Mouse (Mus musculus): Measurements from ENCODE around the gene Ryk. TPM values are rescaled to one million over a fixed set of nuclear protein-coding genes. Genes with fewer than 3 reads are reported as not detected.
"Not testable (repeated sequence)": the region's sequence is repeated elsewhere in the genome, so short reads cannot be mapped to it uniquely, and the experiment has no call there.

The Ryk gene
- polyA plus RNA-seq, 1 experiment from 2014 or later: 29.9 TPM

DNA sequence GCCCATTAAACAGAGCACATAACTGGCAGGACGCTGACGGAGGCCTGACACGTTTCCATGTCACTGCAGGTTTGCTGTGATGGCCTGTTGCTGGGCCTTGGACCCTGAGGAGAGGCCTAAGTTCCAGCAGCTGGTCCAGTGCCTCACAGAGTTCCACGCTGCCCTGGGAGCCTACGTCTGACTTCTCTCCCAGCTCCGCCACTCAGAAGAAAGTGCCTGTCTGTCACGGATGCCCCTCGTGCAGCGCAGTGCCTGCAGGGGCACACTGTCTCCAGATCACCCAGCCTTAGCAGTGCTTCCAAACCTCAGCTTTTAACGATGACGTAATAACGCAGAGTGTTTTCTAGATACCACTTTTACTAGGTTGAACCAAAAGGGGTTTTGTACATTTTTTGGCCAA lies 72.1 kb downstream of the Ryk start:
- Histone ChIP-seq H3K4me1 (ENCODE audit: control insufficient read depth, insufficient read depth, low read length) (no peaks in the 10 kb centered on the region), H3K27ac (ENCODE audit: low read depth, low read length) (no peak overlapping the region), H3K36me3 (ENCODE audit: control insufficient read depth, insufficient read depth, low read length) (peaks cover 62% of the 10 kb centered on the region), H3K4me2 (replicated peaks; ENCODE audit: low read depth, low read length) (no peak overlapping the region), H3K27me3 (ENCODE audit: control insufficient read depth, insufficient read depth, low read length) (no peaks in the 10 kb centered on the region), H3K9ac (ENCODE audit: low read depth, low read length) (no peak overlapping the region), H3K9me3 (ENCODE audit: control insufficient read depth, low read length) (no peaks in the 10 kb centered on the region), H3K4me3 (ENCODE audit: low read length) (no peak overlapping the region)
- 93% methylated on average over 12 of the region's 12 CpGs for WGBS
- no peak for ATAC-seq (ENCODE audit: low FRiP score, low TSS enrichment)

DNA sequence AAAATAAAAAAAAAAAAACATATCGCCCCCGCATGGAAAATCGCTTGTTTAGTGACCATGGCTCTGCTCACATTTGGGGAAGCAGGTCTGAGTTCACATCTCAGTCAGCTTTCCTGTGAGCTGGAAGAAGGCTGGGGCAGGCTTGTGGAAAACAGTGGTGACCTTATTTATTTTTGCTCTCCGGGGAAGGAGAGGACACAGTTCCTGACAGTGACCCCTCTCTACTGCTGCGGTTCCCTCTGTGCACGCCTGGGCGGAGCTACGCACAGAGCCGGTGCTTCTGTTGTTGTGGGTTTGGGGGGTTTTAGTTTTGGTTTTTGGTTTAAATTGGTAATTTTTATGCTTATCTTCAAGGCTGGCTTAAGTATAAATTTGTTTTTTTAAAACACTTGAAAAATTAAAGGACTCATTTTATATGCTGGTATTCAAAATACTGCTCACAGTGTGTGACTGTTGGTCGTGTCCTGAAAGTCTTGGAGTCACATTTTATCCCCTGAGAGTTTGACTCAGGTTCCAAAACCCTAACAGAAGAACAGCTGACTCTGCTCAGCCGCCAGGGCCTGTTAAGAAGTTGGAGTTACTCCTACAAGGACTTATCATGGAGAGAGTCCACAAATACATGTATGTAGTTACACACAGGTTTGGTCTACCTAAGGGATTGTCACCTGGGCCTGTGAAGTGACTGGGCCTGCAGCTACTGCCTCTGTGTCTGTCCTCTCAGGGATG lies 73.0 kb downstream of the Ryk start:
- no peak for ATAC-seq (ENCODE audit: low FRiP score, low TSS enrichment)
- Histone ChIP-seq H3K27me3 (ENCODE audit: control insufficient read depth, insufficient read depth, low read length) (no peaks in the 10 kb centered on the region), H3K4me1 (ENCODE audit: control insufficient read depth, insufficient read depth, low read length) (no peaks in the 10 kb centered on the region), H3K27ac (ENCODE audit: low read depth, low read length) (no peak overlapping the region), H3K9ac (ENCODE audit: low read depth, low read length) (no peak overlapping the region), H3K4me2 (replicated peaks; ENCODE audit: low read depth, low read length) (no peak overlapping the region), H3K36me3 (ENCODE audit: control insufficient read depth, insufficient read depth, low read length) (peaks cover 55% of the 10 kb centered on the region), H3K4me3 (ENCODE audit: low read length) (no peak overlapping the region), H3K9me3 (ENCODE audit: control insufficient read depth, low read length) (no peaks in the 10 kb centered on the region)
- WGBS: 79% methylated on average over 11 of the region's 11 CpGs

DNA sequence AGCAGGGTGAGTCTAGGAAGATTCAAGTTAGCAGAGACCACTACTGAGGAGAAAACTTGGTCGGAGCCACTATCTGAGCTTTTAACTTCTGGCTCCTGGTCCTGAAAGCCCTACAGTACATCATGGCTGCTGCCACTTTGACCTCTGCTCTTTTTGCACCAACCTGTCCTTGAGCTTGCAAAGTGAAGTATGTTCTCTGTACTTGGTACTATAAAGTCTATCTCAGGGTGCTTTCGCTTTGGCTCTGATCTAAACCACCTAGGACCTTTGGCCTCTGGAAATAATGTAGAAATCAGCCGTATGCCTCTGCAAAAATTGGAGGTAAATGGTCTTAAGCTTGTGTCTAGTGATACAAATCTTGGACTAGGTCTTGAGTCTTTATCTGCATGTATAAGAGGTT lies 76.8 kb downstream of the Ryk start:
- no peak overlapping the region for H3K4me2 ChIP-seq (replicated peaks; ENCODE audit: low read depth, low read length)
- ATAC-seq (ENCODE audit: low FRiP score, low TSS enrichment): no peak
- H3K36me3 ChIP-seq (ENCODE audit: control insufficient read depth, insufficient read depth, low read length): peaks cover 32% of the 10 kb centered on the region
- H3K9ac ChIP-seq (ENCODE audit: low read depth, low read length): no peak overlapping the region
- H3K27ac ChIP-seq (ENCODE audit: low read depth, low read length): no peak overlapping the region
- no peaks in the 10 kb centered on the region for H3K9me3 ChIP-seq (ENCODE audit: control insufficient read depth, low read length)
- no peak overlapping the region for H3K4me3 ChIP-seq (ENCODE audit: low read length)
- no peaks in the 10 kb centered on the region for H3K4me1 ChIP-seq (ENCODE audit: control insufficient read depth, insufficient read depth, low read length)
- WGBS: 94% methylated on average over 3 of the region's 3 CpGs
- H3K27me3 ChIP-seq (ENCODE audit: control insufficient read depth, insufficient read depth, low read length): no peaks in the 10 kb centered on the region

DNA sequence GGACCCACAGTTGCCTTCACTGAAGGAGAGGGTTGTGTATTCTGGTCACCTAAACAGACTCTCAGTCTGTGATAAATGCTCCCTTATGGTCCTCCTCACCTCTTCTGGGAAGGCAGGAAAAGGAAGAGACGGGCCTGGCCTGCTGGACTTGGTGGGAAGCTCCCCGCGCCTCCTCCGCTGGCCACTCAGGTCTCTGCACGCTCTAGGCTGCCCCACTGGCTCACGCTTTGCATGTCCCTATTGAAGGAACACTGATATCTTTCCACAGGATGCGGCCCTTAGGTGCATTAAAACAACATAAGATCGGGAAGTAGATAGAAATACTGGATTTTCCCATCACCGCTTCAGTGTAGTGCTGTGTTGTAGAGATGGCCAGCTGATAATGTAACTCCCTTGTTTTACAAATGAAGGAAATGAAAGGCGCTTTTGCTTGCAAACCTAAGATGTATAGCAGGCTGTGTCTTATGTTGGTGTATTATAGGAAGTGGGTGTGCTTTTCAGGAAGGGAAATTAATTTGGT lies 77.9 kb downstream of the Ryk start:
- Histone ChIP-seq H3K9me3 (ENCODE audit: control insufficient read depth, low read length) (no peaks in the 10 kb centered on the region), H3K36me3 (ENCODE audit: control insufficient read depth, insufficient read depth, low read length) (peaks cover 25% of the 10 kb centered on the region), H3K4me1 (ENCODE audit: control insufficient read depth, insufficient read depth, low read length) (no peaks in the 10 kb centered on the region), H3K27me3 (ENCODE audit: control insufficient read depth, insufficient read depth, low read length) (no peaks in the 10 kb centered on the region), H3K27ac (ENCODE audit: low read depth, low read length) (no peak overlapping the region), H3K9ac (ENCODE audit: low read depth, low read length) (no peak overlapping the region), H3K4me3 (ENCODE audit: low read length) (no peak overlapping the region), H3K4me2 (replicated peaks; ENCODE audit: low read depth, low read length) (no peak overlapping the region)
- ATAC-seq (ENCODE audit: low FRiP score, low TSS enrichment): no peak
- whole genome bisulfite sequencing: 92% methylated on average over 10 of the region's 10 CpGs

DNA sequence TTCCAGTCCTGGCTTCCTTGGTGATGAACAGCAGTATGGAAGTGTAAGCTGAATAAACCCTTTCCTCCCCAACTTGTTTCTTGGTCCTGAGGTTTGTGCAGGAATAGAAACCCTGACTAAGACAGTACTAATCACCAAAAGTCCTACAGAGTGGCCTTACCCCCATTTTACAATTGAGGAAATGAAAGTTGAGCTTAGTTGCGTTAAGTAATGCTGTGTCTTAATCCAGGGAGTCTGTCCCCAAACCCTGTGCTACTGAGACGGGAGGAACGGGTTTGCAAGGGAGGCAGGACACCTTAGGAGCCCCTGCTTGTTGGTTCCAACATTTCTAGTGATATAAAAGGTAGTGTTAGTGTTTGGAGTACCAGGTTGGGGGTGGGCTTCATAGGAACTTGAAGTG lies 78.9 kb downstream of the Ryk start:
- not testable (repeated sequence) for H3K9ac ChIP-seq (ENCODE audit: low read depth, low read length); H3K4me3 ChIP-seq (ENCODE audit: low read length); H3K27ac ChIP-seq (ENCODE audit: low read depth, low read length); H3K9me3 ChIP-seq (ENCODE audit: control insufficient read depth, low read length); H3K4me1 ChIP-seq (ENCODE audit: control insufficient read depth, insufficient read depth, low read length); H3K4me2 ChIP-seq (replicated peaks; ENCODE audit: low read depth, low read length); ATAC-seq (ENCODE audit: low FRiP score, low TSS enrichment); H3K27me3 ChIP-seq (ENCODE audit: control insufficient read depth, insufficient read depth, low read length)
- H3K36me3 ChIP-seq (ENCODE audit: control insufficient read depth, insufficient read depth, low read length): peaks cover 15% of the 10 kb centered on the region
- 94% methylated on average over 3 of the region's 3 CpGs for WGBS

DNA sequence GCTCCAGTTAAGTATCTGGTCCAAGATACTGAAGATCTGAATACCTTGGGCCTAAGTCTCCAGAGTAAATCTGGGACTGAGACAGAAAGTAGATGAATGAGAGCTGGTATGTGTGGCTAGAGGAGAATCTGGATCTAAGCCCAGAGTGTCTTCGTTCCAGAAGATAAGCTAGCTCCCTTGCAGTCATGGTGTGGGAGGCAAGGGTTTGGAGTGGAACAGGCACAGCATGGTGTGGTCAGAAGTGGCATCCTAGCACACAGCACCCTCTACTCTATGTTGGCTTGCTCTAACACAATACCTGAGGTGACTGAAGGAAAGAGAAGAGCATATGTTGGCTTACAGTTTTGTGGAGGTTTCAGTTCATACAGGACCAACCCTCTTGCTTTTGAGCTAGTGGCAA lies 79.9 kb downstream of the Ryk start:
- no peak overlapping the region for H3K4me3 ChIP-seq (ENCODE audit: low read length)

DNA sequence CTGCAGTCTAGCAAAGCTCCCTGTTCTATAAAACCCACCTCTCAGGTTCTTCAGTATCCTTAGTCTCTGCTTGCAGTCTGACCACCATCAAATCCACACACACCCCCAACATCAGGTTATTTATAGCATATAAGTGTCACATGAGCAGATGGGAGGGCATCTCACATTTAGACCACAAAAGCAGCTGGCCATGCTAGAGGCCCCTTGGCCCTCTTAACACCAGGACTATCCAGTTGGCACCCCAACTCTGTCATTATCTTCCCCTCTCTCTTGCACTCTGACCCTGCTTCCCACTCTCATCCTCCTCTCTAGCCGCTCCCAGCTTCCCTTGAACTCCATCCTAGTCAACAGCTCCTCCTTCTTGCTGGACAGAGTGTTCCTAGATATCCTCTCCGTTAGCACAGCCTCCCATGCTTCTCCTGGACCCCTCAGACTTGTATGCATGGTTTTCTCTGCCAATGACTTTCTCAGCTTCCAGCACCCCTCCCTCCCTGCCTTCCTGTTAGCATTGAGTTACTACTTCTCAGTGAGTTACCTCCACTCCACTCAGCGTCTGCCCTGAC lies 80.7 kb downstream of the Ryk start:
- Histone ChIP-seq H3K4me2 (replicated peaks; ENCODE audit: low read depth, low read length) (no peak overlapping the region), H3K9ac (ENCODE audit: low read depth, low read length) (no peak overlapping the region), H3K27ac (ENCODE audit: low read depth, low read length) (no peak overlapping the region), H3K4me1 (ENCODE audit: control insufficient read depth, insufficient read depth, low read length) (no peaks in the 10 kb centered on the region), H3K9me3 (ENCODE audit: control insufficient read depth, low read length) (no peaks in the 10 kb centered on the region), H3K4me3 (ENCODE audit: low read length) (no peak overlapping the region), H3K27me3 (ENCODE audit: control insufficient read depth, insufficient read depth, low read length) (no peaks in the 10 kb centered on the region), H3K36me3 (ENCODE audit: control insufficient read depth, insufficient read depth, low read length) (peaks cover 5% of the 10 kb centered on the region; the same call in 1 of the 2 replicates)
- WGBS: 64% methylated on average over 3 of the region's 3 CpGs
- ATAC-seq (ENCODE audit: low FRiP score, low TSS enrichment): no peak

More for the DNA sequence above, 79.9 kb downstream of the Ryk start:
- Histone ChIP-seq H3K36me3 (ENCODE audit: control insufficient read depth, insufficient read depth, low read length) (peaks cover 11% of the 10 kb centered on the region; the same call in 1 of the 2 replicates), H3K4me1 (ENCODE audit: control insufficient read depth, insufficient read depth, low read length) (no peaks in the 10 kb centered on the region), H3K9ac (ENCODE audit: low read depth, low read length) (no peak overlapping the region), H3K27ac (ENCODE audit: low read depth, low read length) (no peak overlapping the region), H3K27me3 (ENCODE audit: control insufficient read depth, insufficient read depth, low read length) (no peaks in the 10 kb centered on the region), H3K9me3 (ENCODE audit: control insufficient read depth, low read length) (no peaks in the 10 kb centered on the region), H3K4me2 (replicated peaks; ENCODE audit: low read depth, low read length) (no peak overlapping the region)
- no peak for ATAC-seq (ENCODE audit: low FRiP score, low TSS enrichment)
- 57% methylated on average over 1 of the region's 1 CpGs for WGBS

DNA sequence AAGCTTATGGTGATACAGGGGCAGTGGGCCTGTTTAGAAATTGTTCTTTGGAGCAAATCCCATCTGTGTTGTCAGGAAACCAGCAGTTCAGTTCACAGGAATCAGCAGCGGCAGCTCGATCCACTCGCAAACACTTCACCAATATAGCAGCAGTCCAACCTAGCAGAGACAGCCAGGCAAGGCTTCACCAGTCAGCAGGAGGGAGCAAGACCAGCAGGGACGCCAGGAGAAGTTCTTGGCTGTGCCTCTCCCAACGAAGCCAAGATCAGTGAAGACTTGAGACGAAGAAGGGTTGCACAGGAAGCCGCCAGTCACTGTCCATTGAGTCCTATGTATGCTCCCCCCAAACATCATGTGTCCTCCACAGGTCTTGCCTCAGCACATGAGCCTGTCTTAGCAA lies 81.4 kb downstream of the Ryk start:
- Histone ChIP-seq H3K4me2 (replicated peaks; ENCODE audit: low read depth, low read length) (no peak overlapping the region), H3K27ac (ENCODE audit: low read depth, low read length) (no peak overlapping the region), H3K9me3 (ENCODE audit: control insufficient read depth, low read length) (no peaks in the 10 kb centered on the region), H3K4me1 (ENCODE audit: control insufficient read depth, insufficient read depth, low read length) (no peaks in the 10 kb centered on the region), H3K36me3 (ENCODE audit: control insufficient read depth, insufficient read depth, low read length) (peaks cover 2% of the 10 kb centered on the region; the same call in 1 of the 2 replicates), H3K4me3 (ENCODE audit: low read length) (no peak overlapping the region), H3K9ac (ENCODE audit: low read depth, low read length) (no peak overlapping the region), H3K27me3 (ENCODE audit: control insufficient read depth, insufficient read depth, low read length) (no peaks in the 10 kb centered on the region)
- no peak for ATAC-seq (ENCODE audit: low FRiP score, low TSS enrichment)
- WGBS: 92% methylated on average over 7 of the region's 7 CpGs

DNA sequence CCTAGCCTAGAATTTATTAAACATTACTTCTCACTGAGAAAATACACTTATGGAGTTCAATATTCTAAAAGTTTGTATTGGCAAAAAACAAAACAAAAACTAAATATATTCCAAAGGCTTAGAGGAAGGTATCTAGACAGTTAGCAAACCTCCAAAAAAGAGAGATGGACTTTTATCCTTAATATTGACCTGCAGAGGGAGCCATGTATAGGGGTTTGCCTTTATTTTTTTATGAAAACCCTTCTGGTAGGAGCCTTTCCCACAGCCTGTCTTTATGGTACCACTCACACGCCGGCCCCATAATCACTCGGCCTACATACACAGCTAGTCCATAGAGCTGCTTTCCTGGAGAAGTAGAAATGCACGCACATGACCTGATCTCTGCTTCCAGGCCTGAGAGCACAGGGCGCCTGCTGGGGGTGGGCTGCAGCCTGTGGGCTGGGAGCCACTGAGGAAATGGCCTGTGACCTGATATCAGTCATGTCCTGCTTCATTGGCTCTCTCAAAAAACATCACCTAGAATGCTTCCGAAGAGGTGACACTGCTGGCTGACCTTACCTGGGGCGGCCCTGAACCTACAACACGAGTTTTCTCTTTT lies 82.9 kb downstream of the Ryk start:
- H3K36me3 ChIP-seq (ENCODE audit: control insufficient read depth, insufficient read depth, low read length): peaks cover 2% of the 10 kb centered on the region; the same call in 1 of the 2 replicates
- H3K4me2 ChIP-seq (replicated peaks; ENCODE audit: low read depth, low read length): no peak overlapping the region
- no peaks in the 10 kb centered on the region for H3K9me3 ChIP-seq (ENCODE audit: control insufficient read depth, low read length)
- no peak overlapping the region for H3K27ac ChIP-seq (ENCODE audit: low read depth, low read length)
- no peak overlapping the region for H3K9ac ChIP-seq (ENCODE audit: low read depth, low read length)
- 44% methylated on average over 8 of the region's 8 CpGs for WGBS
- no peaks in the 10 kb centered on the region for H3K4me1 ChIP-seq (ENCODE audit: control insufficient read depth, insufficient read depth, low read length)
- H3K4me3 ChIP-seq (ENCODE audit: low read length): no peak overlapping the region
- H3K27me3 ChIP-seq (ENCODE audit: control insufficient read depth, insufficient read depth, low read length): no peaks in the 10 kb centered on the region
- peak; percentile 56; the same call in 1 of the 2 replicates for ATAC-seq (ENCODE audit: low FRiP score, low TSS enrichment)

Measured in kidney, embryonic 14.5 days (tissue).